Mouse (Mus musculus): ENCODE data around the gene Kif18b.

GRCm38 (mm10) chr11:102898408-102898807 lies 26.5 kb downstream of the Kif18b start:
- TF ChIP-seq CTCF (IDR thresholded peaks at IDR 0.05; ENCODE audit: low read depth, low read length), result no peak
- no peak for TF ChIP-seq POLR2A (IDR thresholded peaks at IDR 0.05; ENCODE audit: insufficient read depth, low read length)
- no peak for TF ChIP-seq EP300 (IDR thresholded peaks at IDR 0.05; ENCODE audit: insufficient read depth, low read depth, low read length)
